Mouse (Mus musculus): ENCODE data around the gene Rhox10.
"Not testable (repeated sequence)": the region's sequence is repeated elsewhere in the genome, so short reads cannot be mapped to it uniquely, and the experiment has no call there.

The Rhox10 gene

DNA sequence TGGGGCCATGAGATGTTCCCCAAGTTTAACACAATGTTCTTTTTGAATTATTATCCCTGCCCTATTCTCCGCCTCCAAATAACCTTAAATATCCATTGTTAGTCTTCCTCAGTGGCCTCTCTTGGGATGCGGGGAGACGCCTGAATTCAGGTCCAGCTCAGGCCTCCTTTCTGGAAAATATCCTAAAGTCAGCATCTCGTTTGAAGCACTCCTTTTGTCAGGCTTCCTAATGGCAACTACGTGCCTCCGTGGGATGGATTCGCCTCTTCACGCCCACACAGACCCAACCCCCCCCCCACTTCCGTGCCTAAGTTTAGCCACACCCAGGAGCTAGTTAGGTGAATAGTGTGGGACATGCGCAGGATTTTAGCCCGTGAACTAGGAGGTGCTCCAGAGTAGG, at the start of gene Rhox10:
Gene Rhox10 (plus strand): TSS at position 301 of the 400 bp plus-strand sequence.
- DNase-seq = no peak

DNA sequence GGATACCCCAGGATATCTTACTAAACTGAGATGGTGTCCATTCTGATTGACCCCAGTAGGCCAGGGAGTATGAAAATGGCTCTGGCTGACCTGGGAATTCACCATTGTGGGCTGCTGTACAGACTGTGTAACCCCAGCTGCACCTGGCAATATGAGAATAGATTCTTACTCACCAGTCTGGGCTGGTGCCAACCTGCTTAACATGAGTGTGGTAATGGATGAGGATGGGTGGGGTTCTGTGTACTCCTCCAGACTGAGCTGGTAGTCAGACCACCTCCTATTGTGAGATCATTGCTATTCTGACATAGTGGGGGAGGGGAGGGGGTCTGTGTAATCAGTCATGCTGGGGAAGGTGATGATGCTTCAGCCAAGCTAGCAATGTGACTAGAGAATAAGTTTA, 47.7 kb upstream of the Rhox10 start, which contains the start of gene Btg1-ps1:
Gene Btg1-ps1 (minus strand): TSS at position 219 of the 400 bp plus-strand sequence.
- DNase-seq = not testable (repeated sequence)

DNA sequence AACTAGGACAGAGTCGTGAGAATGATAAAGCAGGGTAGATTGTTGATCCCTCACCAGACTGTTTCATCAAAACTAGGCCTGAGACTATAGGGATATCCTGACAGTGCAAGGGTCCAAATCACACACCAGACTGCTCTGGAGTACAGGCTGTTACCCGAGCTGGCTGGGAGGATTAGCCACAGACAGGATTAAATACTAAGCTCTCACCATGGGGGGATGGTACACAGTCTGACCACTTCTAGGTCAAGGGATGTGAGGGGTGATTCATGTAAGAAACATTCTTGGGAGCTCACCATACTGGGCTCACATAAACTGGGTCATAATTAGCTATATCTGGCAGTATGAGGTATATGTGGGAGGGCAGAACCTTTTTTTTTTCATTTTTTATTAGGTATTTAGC, 32.4 kb upstream of the Rhox10 start:
- no peak for DNase-seq

DNA sequence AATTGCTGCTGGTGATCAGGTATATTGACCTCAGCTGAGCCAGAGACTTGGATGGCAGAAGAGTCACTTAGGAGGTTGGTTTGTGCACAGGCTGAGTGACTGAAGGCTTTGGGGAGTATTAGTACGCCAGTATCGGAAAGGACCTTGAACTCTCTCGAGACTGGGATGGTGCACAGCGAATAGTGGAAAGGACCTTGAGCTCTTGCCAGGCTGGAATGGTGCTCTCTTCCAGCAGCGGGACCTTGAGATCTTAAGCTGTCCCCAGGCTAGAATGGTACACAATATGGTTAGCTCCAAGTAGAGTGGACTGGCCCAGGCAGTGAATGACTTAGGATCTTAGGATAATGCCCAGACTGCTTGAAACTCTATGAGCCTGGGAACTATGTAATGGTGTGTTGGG, 26.6 kb upstream of the Rhox10 start:
- no peak for DNase-seq

DNA sequence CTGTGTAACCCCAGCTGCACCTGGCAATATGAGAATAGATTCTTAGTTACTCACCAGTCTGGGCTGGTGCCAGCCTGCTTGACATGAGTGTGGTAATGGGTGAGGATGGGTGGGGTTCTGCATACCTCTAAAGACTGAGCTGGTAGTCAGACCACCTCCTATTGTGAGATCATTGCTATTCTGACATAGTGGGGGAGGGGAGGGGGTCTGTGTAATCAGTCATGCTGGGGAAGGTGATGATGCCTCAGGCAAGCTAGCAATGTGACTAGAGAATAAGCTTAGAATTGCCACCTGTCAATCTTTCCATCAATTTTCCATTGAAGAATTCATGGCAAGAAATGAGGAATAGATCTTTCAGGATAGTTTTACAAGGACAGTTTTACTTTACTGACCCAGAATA, 23.3 kb upstream of the Rhox10 start, which contains the start of gene Btg1-ps2:
Gene Btg1-ps2 (minus strand): TSS at position 101 of the 400 bp plus-strand sequence.
- not testable (repeated sequence) for DNase-seq

DNA sequence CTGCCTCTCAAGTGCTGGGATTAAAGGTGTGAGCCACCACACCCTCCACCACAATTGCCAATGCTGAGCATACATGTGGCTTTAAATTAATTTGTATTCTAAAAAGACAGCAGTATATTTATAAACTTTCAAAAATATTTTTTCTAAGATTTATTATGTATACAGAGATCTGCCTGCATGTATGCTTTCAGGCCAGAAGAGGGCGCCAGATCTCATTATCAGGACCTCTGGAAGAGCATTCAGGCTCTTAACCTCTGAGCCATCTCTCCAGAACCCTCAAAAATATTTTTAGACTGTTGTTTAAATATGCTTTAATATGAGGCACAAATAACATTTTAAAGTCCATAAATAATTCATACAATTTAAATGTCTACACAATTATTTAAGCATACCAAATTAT, 4.7 kb upstream of the Rhox10 start:
- peak; percentile 17 for DNase-seq

DNA sequence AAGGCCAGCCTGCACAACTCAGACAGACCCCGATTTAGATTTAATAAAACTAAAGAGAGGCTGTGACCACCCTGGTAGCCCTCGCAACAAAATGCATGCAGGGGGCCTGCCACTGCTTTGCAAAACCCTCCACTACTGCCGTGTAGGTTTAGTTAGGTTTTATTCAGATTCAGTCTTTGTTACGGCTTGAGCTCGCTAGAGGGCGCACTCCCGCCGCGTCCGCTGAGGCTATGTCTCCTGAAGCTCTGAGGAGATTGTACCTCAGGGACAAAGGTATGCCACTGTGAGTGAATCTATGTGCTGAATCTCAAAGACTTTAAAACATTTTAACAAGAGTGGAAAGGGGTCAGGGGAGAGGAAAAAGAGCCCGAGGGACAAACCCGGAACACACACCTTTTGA, 18.0 kb downstream of the Rhox10 start:
- peak; percentile 51 for DNase-seq

DNA sequence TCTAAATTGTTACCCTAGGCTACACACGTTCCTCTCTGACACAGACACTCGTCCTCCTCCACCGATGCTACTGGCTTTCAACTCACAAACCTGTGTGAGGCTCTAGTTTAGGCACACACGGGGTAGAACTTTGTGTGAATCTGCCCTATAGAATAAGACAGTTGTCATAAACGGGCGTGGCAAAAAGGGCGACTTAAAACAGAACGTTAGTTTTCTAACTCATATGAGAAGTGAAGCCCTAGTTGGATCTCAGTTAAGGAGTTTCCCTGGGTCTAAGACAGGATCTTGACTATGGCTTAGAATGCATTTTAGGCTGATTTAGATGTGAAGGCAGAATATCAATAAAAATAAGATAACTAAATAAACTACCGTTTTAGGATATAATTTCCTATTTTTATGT, 18.8 kb downstream of the Rhox10 start, which contains the start of gene Rhox11:
Gene Rhox11 (minus strand): TSS at position 101 of the 400 bp plus-strand sequence.
- DNase-seq = no peak

DNA sequence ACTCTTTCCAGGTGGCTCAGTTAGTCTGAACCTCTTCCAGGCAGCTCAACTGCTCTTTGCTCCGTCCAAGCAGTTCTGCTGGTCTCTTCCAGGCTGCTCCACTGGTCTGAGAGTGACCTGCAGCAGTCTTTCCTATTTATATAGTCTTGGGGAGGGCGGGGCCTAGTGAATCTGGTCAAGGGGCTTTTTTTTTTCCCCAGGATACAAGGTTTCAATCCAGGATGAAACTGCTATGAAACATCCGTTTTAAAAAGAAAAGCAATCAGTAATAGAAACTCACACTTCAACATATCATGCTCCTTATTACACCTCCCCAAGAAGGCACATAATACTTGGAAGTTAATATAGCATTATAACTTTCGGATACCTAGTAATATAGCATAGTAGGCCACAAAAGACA, 44.5 kb downstream of the Rhox10 start, which contains the start of gene Rhox12:
Gene Rhox12 (minus strand): TSS at position 101 of the 400 bp plus-strand sequence.
- DNase-seq = no peak

DNA sequence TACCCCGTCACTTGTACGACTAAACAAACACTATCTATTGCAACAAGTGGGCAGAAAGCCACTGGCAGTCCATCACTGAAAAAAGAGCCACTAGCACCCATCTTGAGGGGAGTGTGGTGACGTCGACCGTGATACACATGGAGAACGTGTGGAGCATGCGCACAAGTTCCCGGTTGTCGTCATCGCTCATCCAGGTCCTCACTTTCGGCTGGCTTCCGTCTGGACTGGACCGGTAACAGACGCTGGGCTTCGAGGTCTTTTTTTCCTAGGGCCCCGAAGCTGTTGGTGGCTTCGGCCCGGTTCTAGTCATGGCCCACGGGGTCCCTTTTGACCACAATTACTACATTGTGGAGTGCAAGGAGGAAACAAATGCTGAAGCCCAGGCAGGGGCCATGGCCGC, 54.7 kb downstream of the Rhox10 start, which contains the start of gene Rhox13:
Gene Rhox13 (plus strand): TSS at position 238 of the 400 bp plus-strand sequence.
- no peak for DNase-seq
